Mouse (Mus musculus): ENCODE data around the gene Abcd2. TPM values are rescaled to one million over a fixed set of nuclear protein-coding genes. Genes with fewer than 3 reads are reported as not detected.

The Abcd2 gene
- total RNA-seq, 1 experiment = 0.04 TPM

GRCm38 (mm10) chr15:91108102-91108659 is 83.4 kb downstream of the Abcd2 start:
- no peak overlapping the region for H3K27ac ChIP-seq (ENCODE audit: insufficient read depth, low read depth, low read length, poor library complexity, severe bottlenecking)
- TF ChIP-seq ZC3H11A (IDR thresholded peaks at IDR 0.05; ENCODE audit: borderline replicate concordance, low read depth, low read length) = no peak
- no peak for TF ChIP-seq MAFK (IDR thresholded peaks at IDR 0.05; ENCODE audit: insufficient read depth, low read depth, low read length)
- TF ChIP-seq HCFC1 (IDR thresholded peaks at IDR 0.05; ENCODE audit: borderline replicate concordance, insufficient read depth, low read length) = no peak
- TF ChIP-seq ZNF384 (IDR thresholded peaks at IDR 0.05; ENCODE audit: low read depth, low read length) = no peak
- no peak for TF ChIP-seq CHD2 (IDR thresholded peaks at IDR 0.05; ENCODE audit: low read depth, low read length)
- no peaks in the 10 kb centered on the region for H3K9me3 ChIP-seq (ENCODE audit: control insufficient read depth, insufficient read depth, low read depth, low read length)
- no peaks in the 10 kb centered on the region for H3K36me3 ChIP-seq (ENCODE audit: control insufficient read depth, insufficient read depth, low read length, poor library complexity, severe bottlenecking)
- H3K4me3 ChIP-seq (ENCODE audit: insufficient read depth in 1 of 2, low read depth in 1 of 2, low read length in 2 of 2, poor library complexity in 1 of 2, severe bottlenecking in 1 of 2) = no peak overlapping the region
- no peak for DNase-seq (ENCODE audit: low read depth, low spot score)
- H3K4me1 ChIP-seq (ENCODE audit: control insufficient read depth in 2 of 2, insufficient read depth in 2 of 2, low read length in 2 of 2, poor library complexity in 1 of 2) = peaks cover 0 to 2% of the 10 kb centered on the region in 2 experiments; a peak in 1 of 4 replicates
- in situ Hi-C loops (cut with MboI; ENCODE audit: low sequenced_read_pairs in 2 of 2, unreplicated experiment in 2 of 2) = no loop called here
- no peak overlapping the region for H3K9ac ChIP-seq (ENCODE audit: insufficient read depth, low read depth, low read length, poor library complexity, severe bottlenecking)

- in situ Hi-C loops (cut with MboI; ENCODE audit: low sequenced_read_pairs in 2 of 2, unreplicated experiment in 2 of 2) = no loop called here
Measured at GRCm38 (mm10) chr15:91104934-91105333, 86.7 kb downstream of the Abcd2 start.

GRCm38 (mm10) chr15:91104276-91104675 is 87.3 kb downstream of the Abcd2 start:
- no peak overlapping the region for H3K4me3 ChIP-seq (ENCODE audit: insufficient read depth in 1 of 2, low read depth in 1 of 2, low read length in 2 of 2, poor library complexity in 1 of 2, severe bottlenecking in 1 of 2)
- H3K9ac ChIP-seq (ENCODE audit: insufficient read depth, low read depth, low read length, poor library complexity, severe bottlenecking) = no peak overlapping the region
- no peaks in the 10 kb centered on the region for H3K9me3 ChIP-seq (ENCODE audit: control insufficient read depth, insufficient read depth, low read depth, low read length)
- no peak overlapping the region for H3K27ac ChIP-seq (ENCODE audit: insufficient read depth, low read depth, low read length, poor library complexity, severe bottlenecking)
- no peak for DNase-seq (ENCODE audit: low read depth, low spot score)
- H3K4me1 ChIP-seq (ENCODE audit: control insufficient read depth in 2 of 2, insufficient read depth in 2 of 2, low read length in 2 of 2, poor library complexity in 1 of 2) = peaks cover 0 to 2% of the 10 kb centered on the region in 2 experiments; a peak in 1 of 4 replicates
- no peaks in the 10 kb centered on the region for H3K36me3 ChIP-seq (ENCODE audit: control insufficient read depth, insufficient read depth, low read length, poor library complexity, severe bottlenecking)
- in situ Hi-C loops (cut with MboI; ENCODE audit: low sequenced_read_pairs in 2 of 2, unreplicated experiment in 2 of 2) = no loop called here
- TF ChIP-seq ZNF384 (IDR thresholded peaks at IDR 0.05; ENCODE audit: low read depth, low read length) = no peak
- no peak for TF ChIP-seq CHD2 (IDR thresholded peaks at IDR 0.05; ENCODE audit: low read depth, low read length)
- no peak for TF ChIP-seq HCFC1 (IDR thresholded peaks at IDR 0.05; ENCODE audit: borderline replicate concordance, insufficient read depth, low read length)
- no peak for TF ChIP-seq ZC3H11A (IDR thresholded peaks at IDR 0.05; ENCODE audit: borderline replicate concordance, low read depth, low read length)
- TF ChIP-seq MAFK (IDR thresholded peaks at IDR 0.05; ENCODE audit: insufficient read depth, low read depth, low read length) = no peak

More at GRCm38 (mm10) chr15:91104934-91105333, 86.7 kb downstream of the Abcd2 start:
- H3K4me1 ChIP-seq (ENCODE audit: control insufficient read depth in 2 of 2, insufficient read depth in 2 of 2, low read length in 2 of 2, poor library complexity in 1 of 2) = peaks cover 0 to 2% of the 10 kb centered on the region in 2 experiments; a peak in 1 of 4 replicates
- H3K4me3 ChIP-seq (ENCODE audit: insufficient read depth in 1 of 2, low read depth in 1 of 2, low read length in 2 of 2, poor library complexity in 1 of 2, severe bottlenecking in 1 of 2) = no peak overlapping the region
- no peaks in the 10 kb centered on the region for H3K9me3 ChIP-seq (ENCODE audit: control insufficient read depth, insufficient read depth, low read depth, low read length)
- H3K27ac ChIP-seq (ENCODE audit: insufficient read depth, low read depth, low read length, poor library complexity, severe bottlenecking) = no peak overlapping the region
- no peaks in the 10 kb centered on the region for H3K36me3 ChIP-seq (ENCODE audit: control insufficient read depth, insufficient read depth, low read length, poor library complexity, severe bottlenecking)
- DNase-seq (ENCODE audit: low read depth, low spot score) = no peak
- TF ChIP-seq ZNF384 (IDR thresholded peaks at IDR 0.05; ENCODE audit: low read depth, low read length) = no peak
- TF ChIP-seq MAFK (IDR thresholded peaks at IDR 0.05; ENCODE audit: insufficient read depth, low read depth, low read length) = no peak
- no peak for TF ChIP-seq ZC3H11A (IDR thresholded peaks at IDR 0.05; ENCODE audit: borderline replicate concordance, low read depth, low read length)
- no peak for TF ChIP-seq CHD2 (IDR thresholded peaks at IDR 0.05; ENCODE audit: low read depth, low read length)
- no peak for TF ChIP-seq HCFC1 (IDR thresholded peaks at IDR 0.05; ENCODE audit: borderline replicate concordance, insufficient read depth, low read length)
- H3K9ac ChIP-seq (ENCODE audit: insufficient read depth, low read depth, low read length, poor library complexity, severe bottlenecking) = no peak overlapping the region

- H3K9ac ChIP-seq (ENCODE audit: insufficient read depth, low read depth, low read length, poor library complexity, severe bottlenecking) = no peak overlapping the region
- no peak for DNase-seq (ENCODE audit: low read depth, low spot score)
- in situ Hi-C loops (cut with MboI; ENCODE audit: low sequenced_read_pairs in 2 of 2, unreplicated experiment in 2 of 2) = no loop called here
- no peak overlapping the region for H3K27ac ChIP-seq (ENCODE audit: insufficient read depth, low read depth, low read length, poor library complexity, severe bottlenecking)
- peaks cover 0 to 2% of the 10 kb centered on the region in 2 experiments; a peak in 1 of 4 replicates for H3K4me1 ChIP-seq (ENCODE audit: control insufficient read depth in 2 of 2, insufficient read depth in 2 of 2, low read length in 2 of 2, poor library complexity in 1 of 2)
- H3K4me3 ChIP-seq (ENCODE audit: insufficient read depth in 1 of 2, low read depth in 1 of 2, low read length in 2 of 2, poor library complexity in 1 of 2, severe bottlenecking in 1 of 2) = no peak overlapping the region
- H3K36me3 ChIP-seq (ENCODE audit: control insufficient read depth, insufficient read depth, low read length, poor library complexity, severe bottlenecking) = no peaks in the 10 kb centered on the region
- H3K9me3 ChIP-seq (ENCODE audit: control insufficient read depth, insufficient read depth, low read depth, low read length) = no peaks in the 10 kb centered on the region
- TF ChIP-seq CHD2 (IDR thresholded peaks at IDR 0.05; ENCODE audit: low read depth, low read length) = no peak
- no peak for TF ChIP-seq MAFK (IDR thresholded peaks at IDR 0.05; ENCODE audit: insufficient read depth, low read depth, low read length)
- TF ChIP-seq HCFC1 (IDR thresholded peaks at IDR 0.05; ENCODE audit: borderline replicate concordance, insufficient read depth, low read length) = no peak
- no peak for TF ChIP-seq ZNF384 (IDR thresholded peaks at IDR 0.05; ENCODE audit: low read depth, low read length)
- no peak for TF ChIP-seq ZC3H11A (IDR thresholded peaks at IDR 0.05; ENCODE audit: borderline replicate concordance, low read depth, low read length)
Measured at GRCm38 (mm10) chr15:91103814-91104213, 87.8 kb downstream of the Abcd2 start.
